Comparison of ENCODE assay signal across 20 mouse cellular contexts in genomic region chr2:30958726-30959125, GRCm38 (mm10). TPM values are rescaled to one million over a fixed set of nuclear protein-coding genes. Genes with fewer than 3 reads are reported as not detected.
DNase-seq lines count a peak whose midpoint lies in the region; ATAC-seq and TF ChIP-seq lines count a peak whose summit lies in the region.
"Had no signal": no experiment of that assay in that cellular context is flagged by ENCODE, and none has a peak within 500 bp of the region (broad histone marks: within the 10 kb centered on the region; RNA-seq: fewer than 3 reads in every experiment).

No protein-coding gene starts in this region.

- DNase-seq in liver, adult 2 months (ENCODE audit: extremely low read depth, low read depth, low spot score) = peak; percentile 99
- DNase-seq in liver, postnatal 0 days = peak; percentile 78
- DNase-seq in right cerebral cortex, postnatal 14 days = no peak
- DNase-seq in c-Kit-positive CD71-positive TER-119-positive erythroid progenitor cells, embryonic 14.5 days (ENCODE audit: low spot score) = no peak
- no peak for DNase-seq in urinary bladder, adult 2 months (ENCODE audit: low spot score)
- DNase-seq: adrenal gland, adult 8-10 months; cerebellum, adult 9-11 months; gastrocnemius, postnatal 14 days; heart, adult 2 months; heart, postnatal 36 days; lung, embryonic 14.5 days; lung, postnatal 4 days; thymus, adult 2 months had no signal

- ATAC-seq in intestine, embryonic 16.5 days = peak; percentile 57
- no peak; the same call in 1 of the 2 replicates for ATAC-seq in intestine, embryonic 15.5 days
- ATAC-seq in intestine, postnatal 0 days = peak; percentile 86
- ATAC-seq in liver, postnatal 0 days = peak; percentile 89
- ATAC-seq: forebrain, embryonic 14.5 days had no signal

- no peaks in the 10 kb centered on the region for H3K27me3 ChIP-seq in intestine, embryonic 16.5 days (replicated peaks; ENCODE audit: control insufficient read depth, insufficient read depth, low read length)
- H3K27me3 ChIP-seq in intestine, embryonic 15.5 days (replicated peaks) = no peaks in the 10 kb centered on the region
- H3K27me3 ChIP-seq in intestine, postnatal 0 days (replicated peaks; ENCODE audit: control insufficient read depth, insufficient read depth, low read length) = no peaks in the 10 kb centered on the region
- no peaks in the 10 kb centered on the region for H3K27me3 ChIP-seq in liver, adult 2 months (ENCODE audit: control insufficient read depth, insufficient read depth, low read length)
- no peaks in the 10 kb centered on the region for H3K27me3 ChIP-seq in liver, postnatal 0 days (ENCODE audit: insufficient read depth, low read length)

- H3K79me2 ChIP-seq in liver, adult 2 months (ENCODE audit: control insufficient read depth, insufficient read depth, low read length) = peaks cover 27% of the 10 kb centered on the region; the same call in 1 of the 2 replicates

- peaks cover 34% of the 10 kb centered on the region for H3K36me3 ChIP-seq in intestine, embryonic 16.5 days (ENCODE audit: control insufficient read depth, insufficient read depth, low read length)
- peaks cover 52% of the 10 kb centered on the region for H3K36me3 ChIP-seq in intestine, embryonic 15.5 days
- H3K36me3 ChIP-seq in intestine, postnatal 0 days (ENCODE audit: control insufficient read depth, insufficient read depth) = peaks cover 79% of the 10 kb centered on the region
- H3K36me3 ChIP-seq in liver, adult 2 months (ENCODE audit: control insufficient read depth, insufficient read depth, low read length) = peaks cover 32% of the 10 kb centered on the region
- H3K36me3 ChIP-seq in liver, postnatal 0 days (replicated peaks; ENCODE audit: insufficient read depth, low read length) = peaks cover 85% of the 10 kb centered on the region

- no peak for TF ChIP-seq CTCF in intestine, postnatal 0 days (IDR thresholded peaks at IDR 0.05; ENCODE audit: low read depth)
- TF ChIP-seq CTCF in liver, adult 2 months (IDR thresholded peaks at IDR 0.05; ENCODE audit: low read depth, low read length) = no peak
- no peak for TF ChIP-seq CTCF in liver, postnatal 0 days (IDR thresholded peaks at IDR 0.05; ENCODE audit: low read depth)

- 0 out of 2 replicates have a peak, but pooled peaks have one; percentile 9 for TF ChIP-seq POLR2A in liver, adult 2 months (IDR thresholded peaks at IDR 0.05; ENCODE audit: extremely low read depth, insufficient read depth, low read length)

- 0 out of 2 replicates have a peak overlapping the region, but pooled peaks have one; percentile 26 for H3K27ac ChIP-seq in intestine, embryonic 16.5 days (ENCODE audit: low read length)
- H3K27ac ChIP-seq in intestine, embryonic 15.5 days = no peak overlapping the region
- peak overlapping the region; percentile 79 for H3K27ac ChIP-seq in intestine, postnatal 0 days (ENCODE audit: low read depth, low read length)
- H3K27ac ChIP-seq in liver, adult 2 months (replicated peaks; ENCODE audit: insufficient read depth, low read depth, low read length) = peak overlapping the region; percentile 88
- H3K27ac ChIP-seq in liver, postnatal 0 days (ENCODE audit: low read depth) = peak overlapping the region; percentile 92
- H3K27ac ChIP-seq: heart, adult 2 months; hindbrain, embryonic 14.5 days; limb, embryonic 10.5 days had no signal

- H3K9ac ChIP-seq in intestine, embryonic 16.5 days (ENCODE audit: low read depth, low read length) = no peak overlapping the region
- no peak overlapping the region for H3K9ac ChIP-seq in intestine, embryonic 15.5 days
- no peak overlapping the region for H3K9ac ChIP-seq in intestine, postnatal 0 days (ENCODE audit: low read depth, low read length)
- peak overlapping the region; percentile 51 for H3K9ac ChIP-seq in liver, adult 2 months (ENCODE audit: low read depth, low read length)
- 0 out of 2 replicates have a peak overlapping the region, but pooled peaks have one; percentile 11 for H3K9ac ChIP-seq in liver, postnatal 0 days (replicated peaks)
- H3K9ac ChIP-seq: hindbrain, embryonic 14.5 days; lung, embryonic 14.5 days had no signal

- H3K4me1 ChIP-seq in intestine, embryonic 16.5 days (ENCODE audit: control insufficient read depth, insufficient read depth, low read length) = peaks cover 18% of the 10 kb centered on the region
- H3K4me1 ChIP-seq in intestine, embryonic 15.5 days (replicated peaks) = peaks cover 17% of the 10 kb centered on the region
- peaks cover 9% of the 10 kb centered on the region; the same call in 1 of the 2 replicates for H3K4me1 ChIP-seq in intestine, postnatal 0 days (replicated peaks; ENCODE audit: control insufficient read depth, insufficient read depth, low read length)
- H3K4me1 ChIP-seq in liver, adult 2 months (ENCODE audit: control insufficient read depth, insufficient read depth, low read length) = peaks cover 69% of the 10 kb centered on the region
- peaks cover 35% of the 10 kb centered on the region for H3K4me1 ChIP-seq in liver, postnatal 0 days (ENCODE audit: insufficient read depth)

- 80% methylated on average over 14 of the region's 14 CpGs for WGBS in intestine, embryonic 16.5 days
- 81% methylated on average over 14 of the region's 14 CpGs for WGBS in intestine, embryonic 15.5 days
- WGBS in intestine, postnatal 0 days = 57% methylated on average over 14 of the region's 14 CpGs
- 26% methylated on average over 14 of the region's 14 CpGs for whole genome bisulfite sequencing in liver, adult 2 months
- WGBS in liver, postnatal 0 days (ENCODE audit: insufficient replicate concordance) = 64% methylated on average over 14 of the region's 14 CpGs

- H3K4me3 ChIP-seq in intestine, embryonic 16.5 days (ENCODE audit: low read length) = no peak overlapping the region
- H3K4me3 ChIP-seq in intestine, embryonic 15.5 days (replicated peaks) = no peak overlapping the region
- H3K4me3 ChIP-seq in intestine, postnatal 0 days (ENCODE audit: low read depth, low read length) = no peak overlapping the region
- no peak overlapping the region for H3K4me3 ChIP-seq in liver, adult 2 months (ENCODE audit: insufficient read depth, low read depth, low read length)
- H3K4me3 ChIP-seq in liver, postnatal 0 days (ENCODE audit: low read depth, low read length) = no peak overlapping the region
- H3K4me3 ChIP-seq: erythroblast, embryonic 14.5 days; heart, adult 2 months; limb, embryonic 10.5 days had no signal

- H3K4me2 ChIP-seq in intestine, embryonic 16.5 days (ENCODE audit: low read depth, low read length) = no peak overlapping the region
- H3K4me2 ChIP-seq in intestine, embryonic 15.5 days (replicated peaks) = no peak overlapping the region
- 0 out of 2 replicates have a peak overlapping the region, but pooled peaks have one; percentile 1 for H3K4me2 ChIP-seq in intestine, postnatal 0 days (replicated peaks; ENCODE audit: low read depth)
- no peak overlapping the region for H3K4me2 ChIP-seq in liver, postnatal 0 days (ENCODE audit: low read depth, low read length)
- H3K4me2 ChIP-seq: hindbrain, embryonic 14.5 days; lung, embryonic 14.5 days had no signal

- H3K9me3 ChIP-seq in intestine, embryonic 16.5 days (ENCODE audit: control insufficient read depth, low read length) = no peaks in the 10 kb centered on the region
- no peaks in the 10 kb centered on the region for H3K9me3 ChIP-seq in intestine, embryonic 15.5 days
- no peaks in the 10 kb centered on the region for H3K9me3 ChIP-seq in intestine, postnatal 0 days (ENCODE audit: control insufficient read depth)
- no peaks in the 10 kb centered on the region for H3K9me3 ChIP-seq in liver, postnatal 0 days (ENCODE audit: low read length)
- H3K9me3 ChIP-seq: limb, embryonic 10.5 days had no signal

- TF ChIP-seq EP300 in liver, postnatal 0 days (IDR thresholded peaks at IDR 0.05; ENCODE audit: low read depth) = peak; percentile 85

RNA-seq across cellular contexts. Expression of gene Tor1b, which starts 6.0 kb away (rescaled TPM):
- polyA plus RNA-seq in intestine, embryonic 16.5 days (2015; fragmentation: Nextera tagmentation; extraction: Ambion mirVana) = 20.9 and 21.7 TPM in 2 replicates
- 22.4 and 25.4 TPM in 2 replicates for polyA plus RNA-seq in intestine, embryonic 15.5 days (2015; fragmentation: Nextera tagmentation; extraction: Ambion mirVana)
- 13.3 and 14.6 TPM in 2 replicates for polyA plus RNA-seq in intestine, postnatal 0 days (2015; fragmentation: Nextera tagmentation; extraction: Ambion mirVana)
- 29.1 and 30.9 TPM in 2 replicates for total RNA-seq in liver, adult 2 months (2014; rRNA removed)
- 14.4 and 17.1 TPM in 2 replicates for polyA plus RNA-seq in liver, adult 2 months (2012; rRNA removed)
- polyA plus RNA-seq in liver, postnatal 0 days (2015; fragmentation: Nextera tagmentation; extraction: Ambion mirVana) = 29.2 and 31.1 TPM in 2 replicates
- 45.0 and 47.1 TPM in 2 replicates for polyA plus RNA-seq in urinary bladder, adult 2 months (2012; rRNA removed)

RNA-seq across cellular contexts. Expression of gene Tor1a, which starts 9.0 kb away (rescaled TPM):
- 85.1 and 87.2 TPM in 2 replicates for polyA plus RNA-seq in intestine, embryonic 16.5 days (2015; fragmentation: Nextera tagmentation; extraction: Ambion mirVana)
- polyA plus RNA-seq in intestine, embryonic 15.5 days (2015; fragmentation: Nextera tagmentation; extraction: Ambion mirVana) = 78.8 and 90.9 TPM in 2 replicates
- polyA plus RNA-seq in intestine, postnatal 0 days (2015; fragmentation: Nextera tagmentation; extraction: Ambion mirVana) = 90.3 and 95.4 TPM in 2 replicates
- 62.2 and 76.6 TPM in 2 replicates for total RNA-seq in liver, adult 2 months (2014; rRNA removed)
- 54.2 and 57.9 TPM in 2 replicates for polyA plus RNA-seq in liver, adult 2 months (2012; rRNA removed)
- 82.9 and 95.5 TPM in 2 replicates for polyA plus RNA-seq in liver, postnatal 0 days (2015; fragmentation: Nextera tagmentation; extraction: Ambion mirVana)
- 36.9 and 46.8 TPM in 2 replicates for polyA plus RNA-seq in urinary bladder, adult 2 months (2012; rRNA removed)

RNA-seq across cellular contexts. Expression of gene BC005624, which starts 23.3 kb away (rescaled TPM):
- 48.5 and 50.5 TPM in 2 replicates for polyA plus RNA-seq in intestine, embryonic 16.5 days (2015; fragmentation: Nextera tagmentation; extraction: Ambion mirVana)
- 48.3 and 49.6 TPM in 2 replicates for polyA plus RNA-seq in intestine, embryonic 15.5 days (2015; fragmentation: Nextera tagmentation; extraction: Ambion mirVana)
- 28.2 and 29.3 TPM in 2 replicates for polyA plus RNA-seq in intestine, postnatal 0 days (2015; fragmentation: Nextera tagmentation; extraction: Ambion mirVana)
- total RNA-seq in liver, adult 2 months (2014; rRNA removed) = 13.5 and 16.6 TPM in 2 replicates
- polyA plus RNA-seq in liver, adult 2 months (2012; rRNA removed) = 11.7 and 12.0 TPM in 2 replicates
- 18.9 and 19.6 TPM in 2 replicates for polyA plus RNA-seq in liver, postnatal 0 days (2015; fragmentation: Nextera tagmentation; extraction: Ambion mirVana)
- 68.9 and 69.1 TPM in 2 replicates for polyA plus RNA-seq in urinary bladder, adult 2 months (2012; rRNA removed)

RNA-seq across cellular contexts. Expression of gene Usp20, which starts 23.4 kb away (rescaled TPM):
- 13.7 and 14.5 TPM in 2 replicates for polyA plus RNA-seq in intestine, embryonic 16.5 days (2015; fragmentation: Nextera tagmentation; extraction: Ambion mirVana)
- polyA plus RNA-seq in intestine, embryonic 15.5 days (2015; fragmentation: Nextera tagmentation; extraction: Ambion mirVana) = 11.9 and 15.2 TPM in 2 replicates
- polyA plus RNA-seq in intestine, postnatal 0 days (2015; fragmentation: Nextera tagmentation; extraction: Ambion mirVana) = 4.0 and 5.2 TPM in 2 replicates
- total RNA-seq in liver, adult 2 months (2014; rRNA removed) = 3.0 and 3.3 TPM in 2 replicates
- 5.7 and 6.0 TPM in 2 replicates for polyA plus RNA-seq in liver, adult 2 months (2012; rRNA removed)
- polyA plus RNA-seq in liver, postnatal 0 days (2015; fragmentation: Nextera tagmentation; extraction: Ambion mirVana) = 2.7 and 3.5 TPM in 2 replicates
- 13.5 and 14.7 TPM in 2 replicates for polyA plus RNA-seq in urinary bladder, adult 2 months (2012; rRNA removed)

RNA-seq across cellular contexts. Expression of gene Ptges, which starts 29.1 kb away (rescaled TPM):
- 3.9 and 4.0 TPM in 2 replicates for polyA plus RNA-seq in intestine, embryonic 16.5 days (2015; fragmentation: Nextera tagmentation; extraction: Ambion mirVana)
- polyA plus RNA-seq in intestine, embryonic 15.5 days (2015; fragmentation: Nextera tagmentation; extraction: Ambion mirVana) = 2.8 and 4.3 TPM in 2 replicates
- polyA plus RNA-seq in intestine, postnatal 0 days (2015; fragmentation: Nextera tagmentation; extraction: Ambion mirVana) = 2.8 and 3.6 TPM in 2 replicates
- 0.07 and 0.09 TPM in 2 replicates for total RNA-seq in liver, adult 2 months (2014; rRNA removed)
- 0.17 and 0.60 TPM in 2 replicates for polyA plus RNA-seq in liver, adult 2 months (2012; rRNA removed)
- polyA plus RNA-seq in liver, postnatal 0 days (2015; fragmentation: Nextera tagmentation; extraction: Ambion mirVana) = 1.4 and 1.7 TPM in 2 replicates
- 64.8 and 69.3 TPM in 2 replicates for polyA plus RNA-seq in urinary bladder, adult 2 months (2012; rRNA removed)
- polyA plus RNA-seq: erythroblast, embryonic 14.5 days had no signal

Comparison
In these comparisons a context has a peak if more than half of its experiments do, and no peak if none do; other contexts are left out.
1. H3K9ac ChIP-seq: peak in liver, adult 2 months (single experiment) and liver, postnatal 0 days (single experiment); none in intestine, embryonic 16.5 days (single experiment), intestine, embryonic 15.5 days (single experiment) and intestine, postnatal 0 days (single experiment).
2. DNase-seq: peak in liver, adult 2 months (single experiment) and liver, postnatal 0 days (single experiment); none in right cerebral cortex, postnatal 14 days (single experiment), c-Kit-positive CD71-positive TER-119-positive erythroid progenitor cells, embryonic 14.5 days (single experiment) and urinary bladder, adult 2 months (single experiment).